Comparison of ENCODE assay signal across 27 mouse cellular contexts in the genomic region with DNA sequence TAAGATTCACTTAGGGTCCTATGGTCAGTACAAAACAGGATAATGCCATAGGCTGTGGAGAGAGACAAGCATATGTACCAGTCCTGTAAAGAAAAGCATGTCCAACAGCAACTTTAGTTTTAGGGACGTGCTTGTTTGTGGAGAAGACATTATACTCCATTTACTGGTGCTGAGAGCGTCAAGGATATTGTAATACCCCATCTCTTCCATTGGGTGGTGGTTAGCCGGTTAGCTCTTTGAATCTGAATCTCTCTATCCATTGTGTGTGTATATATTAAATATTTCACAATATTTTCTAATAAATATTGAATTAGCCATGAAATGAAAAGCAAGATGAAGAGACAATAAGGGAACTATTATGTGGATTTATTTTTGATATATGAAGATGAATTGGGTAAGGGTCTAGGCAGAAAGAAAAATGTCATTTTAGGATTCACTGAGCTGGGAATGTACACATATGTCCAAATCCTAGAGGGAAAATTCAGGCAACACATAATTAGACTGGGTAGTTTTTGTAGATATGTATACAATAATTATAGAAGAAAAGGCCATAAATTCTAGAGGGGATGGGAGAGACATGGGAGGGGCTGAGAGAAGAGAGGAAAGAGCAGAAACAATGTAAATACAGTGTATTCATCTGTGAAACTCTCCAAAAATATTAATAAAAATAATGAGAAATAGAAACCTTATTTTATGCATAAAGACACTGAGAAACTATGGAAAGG.
A peak's percentile ranks its signal among the peaks of the same experiment; 100 is the strongest.
DNase-seq lines count a peak whose midpoint lies in the region; ATAC-seq and TF ChIP-seq lines count a peak whose summit lies in the region.
"Had no signal": no experiment of that assay in that cellular context is flagged by ENCODE, and none has a peak within 500 bp of the region (broad histone marks: within the 10 kb centered on the region; RNA-seq: fewer than 3 reads in every experiment).

No protein-coding gene starts in this region.

- peak; percentile 9 for TF ChIP-seq CTCF in left cerebral cortex, adult 2 months (IDR thresholded peaks at IDR 0.05)
- no peak for TF ChIP-seq CTCF in lung, postnatal 0 days (IDR thresholded peaks at IDR 0.05)

- no peak for DNase-seq in left cerebral cortex, adult 2 months (ENCODE audit: extremely low spot score in 1 of 2, low spot score in 2 of 2)
- DNase-seq in left cerebral cortex, postnatal 10 days (ENCODE audit: extremely low spot score in 1 of 2, low spot score in 2 of 2): no peak
- no peak for DNase-seq in lung, postnatal 0 days (ENCODE audit: low spot score)
- no peak for DNase-seq in neural tube, embryonic 10.5 days (ENCODE audit: extremely low spot score, low spot score)
- DNase-seq: adrenal gland, postnatal 10 days; adrenal gland, postnatal 36 days; B cell, adult 2 months; cerebellum, adult 18-20 months; cerebellum, adult 9-10 months; cerebellum, postnatal 14 days; gastrocnemius, postnatal 25 days; heart, adult 18-20 months; heart, postnatal 10 days; heart, postnatal 36 days had no signal

- no peak for TF ChIP-seq EP300 in lung, postnatal 0 days (IDR thresholded peaks at IDR 0.05)

- H3K4me2 ChIP-seq in hindbrain, embryonic 13.5 days: no peak overlapping the region
- no peak overlapping the region for H3K4me2 ChIP-seq in hindbrain, embryonic 16.5 days (ENCODE audit: low read length)
- H3K4me2 ChIP-seq in lung, embryonic 16.5 days (ENCODE audit: low read depth, low read length): no peak overlapping the region
- no peak overlapping the region for H3K4me2 ChIP-seq in lung, postnatal 0 days (replicated peaks; ENCODE audit: low read depth, low read length)
- H3K4me2 ChIP-seq in neural tube, embryonic 13.5 days: no peak overlapping the region
- H3K4me2 ChIP-seq: forebrain, embryonic 13.5 days; heart, embryonic 12.5 days; heart, embryonic 15.5 days; hindbrain, embryonic 15.5 days had no signal

- no peak overlapping the region for H3K27ac ChIP-seq in hindbrain, embryonic 13.5 days
- H3K27ac ChIP-seq in hindbrain, embryonic 16.5 days (ENCODE audit: low read depth, low read length): no peak overlapping the region
- H3K27ac ChIP-seq in left cerebral cortex, adult 2 months: no peak overlapping the region
- H3K27ac ChIP-seq in lung, embryonic 16.5 days (ENCODE audit: low read length): no peak overlapping the region
- H3K27ac ChIP-seq in lung, postnatal 0 days (ENCODE audit: low read length): no peak overlapping the region
- H3K27ac ChIP-seq in neural tube, embryonic 13.5 days (replicated peaks): peak overlapping the region; percentile 33; the same call in 1 of the 2 replicates
- H3K27ac ChIP-seq: forebrain, embryonic 10.5 days; forebrain, embryonic 13.5 days; heart, embryonic 15.5 days; hindbrain, embryonic 10.5 days; hindbrain, embryonic 15.5 days had no signal

- H3K9me3 ChIP-seq in hindbrain, embryonic 13.5 days: no peaks in the 10 kb centered on the region
- H3K9me3 ChIP-seq in hindbrain, embryonic 16.5 days (ENCODE audit: control insufficient read depth, low read length): no peaks in the 10 kb centered on the region
- no peaks in the 10 kb centered on the region for H3K9me3 ChIP-seq in lung, embryonic 16.5 days (ENCODE audit: control insufficient read depth, low read length)
- H3K9me3 ChIP-seq in lung, postnatal 0 days (ENCODE audit: low read length): no peaks in the 10 kb centered on the region
- no peaks in the 10 kb centered on the region for H3K9me3 ChIP-seq in neural tube, embryonic 13.5 days
- H3K9me3 ChIP-seq: forebrain, embryonic 10.5 days; forebrain, embryonic 13.5 days; G1E; heart, embryonic 15.5 days; hindbrain, embryonic 15.5 days had no signal

- no peaks in the 10 kb centered on the region for H3K27me3 ChIP-seq in hindbrain, embryonic 13.5 days
- no peaks in the 10 kb centered on the region for H3K27me3 ChIP-seq in hindbrain, embryonic 16.5 days (replicated peaks; ENCODE audit: control insufficient read depth, insufficient read depth, low read length)
- H3K27me3 ChIP-seq in lung, embryonic 16.5 days (ENCODE audit: control insufficient read depth, insufficient read depth, low read depth, low read length): no peaks in the 10 kb centered on the region
- no peaks in the 10 kb centered on the region for H3K27me3 ChIP-seq in lung, postnatal 0 days (replicated peaks; ENCODE audit: insufficient read depth, low read length)
- H3K27me3 ChIP-seq in neural tube, embryonic 13.5 days: no peaks in the 10 kb centered on the region
- H3K27me3 ChIP-seq: CH12.LX; forebrain, embryonic 13.5 days; heart, embryonic 15.5 days; hindbrain, embryonic 15.5 days; Patski had no signal

- no peak overlapping the region for H3K4me3 ChIP-seq in hindbrain, embryonic 13.5 days
- H3K4me3 ChIP-seq in hindbrain, embryonic 16.5 days (ENCODE audit: low read length): no peak overlapping the region
- no peak overlapping the region for H3K4me3 ChIP-seq in left cerebral cortex, adult 2 months
- H3K4me3 ChIP-seq in lung, embryonic 16.5 days (ENCODE audit: low read length): no peak overlapping the region
- H3K4me3 ChIP-seq in lung, postnatal 0 days (ENCODE audit: low read depth, low read length): no peak overlapping the region
- H3K4me3 ChIP-seq in neural tube, embryonic 13.5 days: no peak overlapping the region
- H3K4me3 ChIP-seq: forebrain, embryonic 10.5 days; forebrain, embryonic 13.5 days; heart, embryonic 12.5 days; heart, embryonic 15.5 days; hindbrain, embryonic 10.5 days; hindbrain, embryonic 15.5 days had no signal

- peak; percentile 51; the same call in 1 of the 2 replicates for ATAC-seq in hindbrain, embryonic 13.5 days (ENCODE audit: low FRiP score)
- ATAC-seq in hindbrain, embryonic 16.5 days: no peak
- peak; percentile 71; the same call in 1 of the 2 replicates for ATAC-seq in lung, embryonic 16.5 days (ENCODE audit: low read depth)
- ATAC-seq in lung, postnatal 0 days: no peak
- ATAC-seq in neural tube, embryonic 13.5 days (ENCODE audit: low read depth): no peak
- ATAC-seq: forebrain, embryonic 13.5 days; Patski had no signal

- H3K36me3 ChIP-seq in hindbrain, embryonic 13.5 days: no peaks in the 10 kb centered on the region
- H3K36me3 ChIP-seq in hindbrain, embryonic 16.5 days (ENCODE audit: control insufficient read depth, insufficient read depth, low read length): no peaks in the 10 kb centered on the region
- no peaks in the 10 kb centered on the region for H3K36me3 ChIP-seq in lung, embryonic 16.5 days (ENCODE audit: control insufficient read depth, insufficient read depth, low read length)
- H3K36me3 ChIP-seq in lung, postnatal 0 days (ENCODE audit: insufficient read depth, low read length): no peaks in the 10 kb centered on the region
- no peaks in the 10 kb centered on the region for H3K36me3 ChIP-seq in neural tube, embryonic 13.5 days
- H3K36me3 ChIP-seq: forebrain, embryonic 10.5 days; G1E; heart, embryonic 12.5 days; heart, embryonic 15.5 days; hindbrain, embryonic 10.5 days; hindbrain, embryonic 15.5 days had no signal

- WGBS in hindbrain, embryonic 13.5 days: 80% methylated on average over 3 of the region's 3 CpGs
- 65% methylated on average over 3 of the region's 3 CpGs for WGBS in hindbrain, embryonic 16.5 days
- WGBS in lung, embryonic 16.5 days: 53% methylated on average over 3 of the region's 3 CpGs
- 57% methylated on average over 3 of the region's 3 CpGs for WGBS in lung, postnatal 0 days
- 68% methylated on average over 3 of the region's 3 CpGs for WGBS in neural tube, embryonic 13.5 days

- intact Hi-C loops in left cerebral cortex, adult 2 months (cut with DNase I): no loop called here
- intact Hi-C loops in left cerebral cortex, postnatal 10 days (cut with DNase I): no loop called here

- H3K9ac ChIP-seq in hindbrain, embryonic 13.5 days: no peak overlapping the region
- no peak overlapping the region for H3K9ac ChIP-seq in hindbrain, embryonic 16.5 days (ENCODE audit: low read depth, low read length)
- no peak overlapping the region for H3K9ac ChIP-seq in lung, embryonic 16.5 days (ENCODE audit: low read length)
- H3K9ac ChIP-seq in lung, postnatal 0 days (replicated peaks; ENCODE audit: low read depth): no peak overlapping the region
- H3K9ac ChIP-seq in neural tube, embryonic 13.5 days: no peak overlapping the region
- H3K9ac ChIP-seq: forebrain, embryonic 13.5 days; heart, embryonic 12.5 days; heart, embryonic 15.5 days; hindbrain, embryonic 15.5 days had no signal

- peaks cover 11% of the 10 kb centered on the region for H3K4me1 ChIP-seq in hindbrain, embryonic 13.5 days (replicated peaks)
- H3K4me1 ChIP-seq in hindbrain, embryonic 16.5 days (ENCODE audit: control insufficient read depth, insufficient read depth, low read depth, low read length): peaks cover 2% of the 10 kb centered on the region; the same call in 1 of the 2 replicates
- H3K4me1 ChIP-seq in lung, embryonic 16.5 days (replicated peaks; ENCODE audit: control insufficient read depth, insufficient read depth, low read length): 0 out of 2 replicates have a peak, but pooled peaks cover 5% of the 10 kb centered on the region
- no peaks in the 10 kb centered on the region for H3K4me1 ChIP-seq in lung, postnatal 0 days (ENCODE audit: insufficient read depth, low read depth, low read length)
- peaks cover 16% of the 10 kb centered on the region for H3K4me1 ChIP-seq in neural tube, embryonic 13.5 days (replicated peaks)
- H3K4me1 ChIP-seq: heart, embryonic 15.5 days; hindbrain, embryonic 10.5 days had no signal

Comparison
In these comparisons a context has a peak if more than half of its experiments do, and no peak if none do; other contexts are left out.
1. ATAC-seq: peak in hindbrain, embryonic 13.5 days (single experiment) and lung, embryonic 16.5 days (single experiment); none in hindbrain, embryonic 16.5 days (single experiment), lung, postnatal 0 days (single experiment) and neural tube, embryonic 13.5 days (single experiment).